Mouse (Mus musculus): ENCODE results near the gene Thop1.
"Not testable (repeated sequence)": the region's sequence is repeated elsewhere in the genome, so short reads cannot be mapped to it uniquely, and the experiment has no call there.

Gene Thop1

GRCm38 (mm10) chr10:81069836-81070235, at the start of gene Thop1:
TSS of gene Thop1 (plus strand) at chr10:81070035.
- in situ Hi-C loops (cut with MboI, MseI), result no loop called here

GRCm38 (mm10) chr10:81020207-81020606, 49.6 kb upstream of the Thop1 start:
- in situ Hi-C loops (cut with MboI, MseI), result no loop called here

GRCm38 (mm10) chr10:81021547-81022110, 48.2 kb upstream of the Thop1 start:
- in situ Hi-C loops (cut with MboI, MseI), result no loop called here

- in situ Hi-C loops (cut with MboI, MseI), result no loop called here
Observed at GRCm38 (mm10) chr10:81022744-81023143, 47.1 kb upstream of the Thop1 start.

GRCm38 (mm10) chr10:81024346-81024937, 45.4 kb upstream of the Thop1 start:
- in situ Hi-C loops (cut with MboI, MseI), result no loop called here

GRCm38 (mm10) chr10:81025047-81025621, 44.7 kb upstream of the Thop1 start:
- in situ Hi-C loops (cut with MboI, MseI), result no loop called here

GRCm38 (mm10) chr10:81025639-81026275, 44.1 kb upstream of the Thop1 start, which contains the start of gene Diras1:
TSS of gene Diras1 (minus strand) at chr10:81025662.
- in situ Hi-C loops (cut with MboI, MseI), result no loop called here

GRCm38 (mm10) chr10:81026857-81027256, 43.0 kb upstream of the Thop1 start:
- in situ Hi-C loops (cut with MboI, MseI), result no loop called here

GRCm38 (mm10) chr10:81027331-81027730, 42.5 kb upstream of the Thop1 start:
- in situ Hi-C loops (cut with MboI, MseI), result no loop called here

- in situ Hi-C loops (cut with MboI, MseI), result no loop called here
Observed at GRCm38 (mm10) chr10:81028219-81028618, 41.6 kb upstream of the Thop1 start.

GRCm38 (mm10) chr10:81029031-81029430, 40.8 kb upstream of the Thop1 start:
- in situ Hi-C loops (cut with MboI, MseI), result no loop called here

GRCm38 (mm10) chr10:81033586-81033985, 36.2 kb upstream of the Thop1 start:
- in situ Hi-C loops (cut with MboI, MseI), result no loop called here

GRCm38 (mm10) chr10:81036251-81036650, 33.6 kb upstream of the Thop1 start:
- in situ Hi-C loops (cut with MboI, MseI), result no loop called here

- in situ Hi-C loops (cut with MboI, MseI), result no loop called here
Observed at GRCm38 (mm10) chr10:81036988-81037580, 32.8 kb upstream of the Thop1 start, which contains the start of gene Slc39a3. TSS of gene Slc39a3 (minus strand) at chr10:81037426.

- in situ Hi-C loops (cut with MboI, MseI), result no loop called here
Observed at GRCm38 (mm10) chr10:81041458-81042175, 28.2 kb upstream of the Thop1 start.

- in situ Hi-C loops (cut with MboI, MseI), result not testable (repeated sequence)
Observed at GRCm38 (mm10) chr10:81045246-81045645, 24.6 kb upstream of the Thop1 start.

GRCm38 (mm10) chr10:81050645-81051044, 19.2 kb upstream of the Thop1 start:
- in situ Hi-C loops (cut with MboI, MseI), result no loop called here

GRCm38 (mm10) chr10:81051133-81051532, 18.7 kb upstream of the Thop1 start:
- in situ Hi-C loops (cut with MboI, MseI), result no loop called here

- in situ Hi-C loops (cut with MboI, MseI), result no loop called here
Observed at GRCm38 (mm10) chr10:81052577-81052976, 17.3 kb upstream of the Thop1 start.

GRCm38 (mm10) chr10:81055169-81055568, 14.7 kb upstream of the Thop1 start:
- in situ Hi-C loops (cut with MboI, MseI), result no loop called here

GRCm38 (mm10) chr10:81055802-81056340, 14.0 kb upstream of the Thop1 start:
- in situ Hi-C loops (cut with MboI, MseI), result not testable (repeated sequence)
